Mouse (Mus musculus): ENCODE data around the gene Olfr364-ps1. TPM values are rescaled to one million over a fixed set of nuclear protein-coding genes. Genes with fewer than 3 reads are reported as not detected.

Olfr364-ps1 gene
- not detected in 2 replicates for polyA plus RNA-seq (2015; fragmentation: Nextera tagmentation; extraction: Ambion mirVana)

- WGBS, result 89% methylated on average over 3 of the region's 3 CpGs
- ATAC-seq (ENCODE audit: low FRiP score), result no peak
Measured at GRCm38 (mm10) chr2:37139022-37139421, at the start of gene Olfr364-ps1. TSS of gene Olfr364-ps1 (plus strand) at chr2:37139322.

DNA sequence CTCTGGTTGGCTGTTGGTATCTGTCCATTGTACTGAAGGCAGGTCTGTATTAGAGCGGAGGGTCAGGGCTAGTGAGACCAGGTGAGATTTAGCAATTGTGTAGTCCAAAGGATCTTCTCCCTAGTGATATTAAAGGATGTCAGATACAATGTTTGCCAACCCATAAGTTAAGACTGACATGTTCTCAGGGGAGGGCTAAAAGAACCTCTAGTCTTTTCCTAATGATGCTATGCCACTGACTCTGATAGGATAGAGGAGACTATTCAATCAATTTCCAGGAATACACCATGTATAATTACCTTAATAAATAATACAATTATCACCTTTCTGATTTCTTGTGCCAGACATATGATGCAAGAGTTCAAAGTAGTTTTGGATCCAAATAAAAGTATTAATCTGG is 21.3 kb upstream of the Olfr364-ps1 start, which contains the start of gene Olfr362:
Gene Olfr362, minus strand, starts transcription at position 101 of the 400 bp plus-strand sequence.
- Histone ChIP-seq H3K36me3 (no peaks in the 10 kb centered on the region), H3K4me2 (no peak within 1 kb of the TSS), H3K4me1 (replicated peaks) (no peaks in the 10 kb centered on the region), H3K4me3 (no peak within 1 kb of the TSS), H3K27ac (no peak within 1 kb of the TSS), H3K27me3 (no peaks in the 10 kb centered on the region), H3K9ac (no peak within 1 kb of the TSS), H3K9me3 (peaks cover 13% of the 10 kb centered on the region; the same call in 1 of the 2 replicates)
- 86% methylated on average over 1 of the region's 1 CpGs for WGBS
- no peak for ATAC-seq (ENCODE audit: low FRiP score)

More at GRCm38 (mm10) chr2:37139022-37139421, at the start of gene Olfr364-ps1:
- H3K4me1 ChIP-seq (replicated peaks), result no peaks in the 10 kb centered on the region
- no peak within 1 kb of the TSS for H3K9ac ChIP-seq
- no peaks in the 10 kb centered on the region for H3K27me3 ChIP-seq
- no peak within 1 kb of the TSS for H3K4me3 ChIP-seq
- no peaks in the 10 kb centered on the region for H3K36me3 ChIP-seq
- H3K9me3 ChIP-seq, result peaks cover 19% of the 10 kb centered on the region; the same call in 1 of the 2 replicates
- H3K27ac ChIP-seq, result no peak within 1 kb of the TSS
- H3K4me2 ChIP-seq, result no peak within 1 kb of the TSS

- H3K4me3 ChIP-seq, result no peak within 1 kb of the TSS
- H3K27ac ChIP-seq, result no peak within 1 kb of the TSS
- H3K4me1 ChIP-seq (replicated peaks), result no peaks in the 10 kb centered on the region
- no peak for ATAC-seq (ENCODE audit: low FRiP score)
- peaks cover 5% of the 10 kb centered on the region for H3K9me3 ChIP-seq
- H3K9ac ChIP-seq, result no peak within 1 kb of the TSS
- no peaks in the 10 kb centered on the region for H3K27me3 ChIP-seq
- 85% methylated on average over 3 of the region's 3 CpGs for WGBS
- no peaks in the 10 kb centered on the region for H3K36me3 ChIP-seq
- no peak within 1 kb of the TSS for H3K4me2 ChIP-seq
Measured at GRCm38 (mm10) chr2:37187898-37188297, 48.8 kb downstream of the Olfr364-ps1 start, which contains the start of gene Olfr365. TSS of gene Olfr365 (plus strand) at chr2:37188198.

Other genes with a start within 250 kb of the Olfr364-ps1 start
- not detected in 2 replicates for gene Olfr353, start 246.4 kb upstream of the Olfr364-ps1 start, polyA plus RNA-seq (2015; fragmentation: Nextera tagmentation; extraction: Ambion mirVana)
- gene Olfr354, start 233.6 kb upstream of the Olfr364-ps1 start, polyA plus RNA-seq (2015; fragmentation: Nextera tagmentation; extraction: Ambion mirVana), result not detected in 2 replicates
- gene Olfr355, start 210.4 kb upstream of the Olfr364-ps1 start, polyA plus RNA-seq (2015; fragmentation: Nextera tagmentation; extraction: Ambion mirVana), result not detected in 2 replicates
- not detected in 2 replicates for gene Olfr356, start 202.2 kb upstream of the Olfr364-ps1 start, polyA plus RNA-seq (2015; fragmentation: Nextera tagmentation; extraction: Ambion mirVana)
- not detected in 2 replicates for gene Olfr357, start 145.5 kb upstream of the Olfr364-ps1 start, polyA plus RNA-seq (2015; fragmentation: Nextera tagmentation; extraction: Ambion mirVana)
- not detected in 2 replicates for gene Olfr358, start 130.0 kb upstream of the Olfr364-ps1 start, polyA plus RNA-seq (2015; fragmentation: Nextera tagmentation; extraction: Ambion mirVana)
- gene Olfr360, start 73.6 kb upstream of the Olfr364-ps1 start, polyA plus RNA-seq (2015; fragmentation: Nextera tagmentation; extraction: Ambion mirVana), result not detected in 2 replicates
- not detected in 2 replicates for gene Olfr361, start 50.0 kb upstream of the Olfr364-ps1 start, polyA plus RNA-seq (2015; fragmentation: Nextera tagmentation; extraction: Ambion mirVana)
- not detected in 2 replicates for gene Olfr362, start 21.4 kb upstream of the Olfr364-ps1 start, polyA plus RNA-seq (2015; fragmentation: Nextera tagmentation; extraction: Ambion mirVana)
- gene Olfr365, start 48.9 kb downstream of the Olfr364-ps1 start, polyA plus RNA-seq (2015; fragmentation: Nextera tagmentation; extraction: Ambion mirVana), result not detected in 2 replicates
- not detected in 2 replicates for gene Olfr366, start 72.3 kb downstream of the Olfr364-ps1 start, polyA plus RNA-seq (2015; fragmentation: Nextera tagmentation; extraction: Ambion mirVana)
- not detected in 2 replicates for gene Olfr368, start 187.2 kb downstream of the Olfr364-ps1 start, polyA plus RNA-seq (2015; fragmentation: Nextera tagmentation; extraction: Ambion mirVana)
- 74.4 and 77.7 TPM in 2 replicates for gene Pdcl, start 220.0 kb downstream of the Olfr364-ps1 start, polyA plus RNA-seq (2015; fragmentation: Nextera tagmentation; extraction: Ambion mirVana)

Data from hindbrain, embryonic 13.5 days (tissue).